Mouse (Mus musculus) hindlimb bud, embryonic 11.5 days (tissue): ENCODE data around the gene Msmp.

Experiments
- DNase-seq: peaks from one replicate; pipeline ENCODE4 v3.0.0-alpha.2; 2012; ENCODE audit warnings: low read depth, low spot score; ENCODE audit errors: extremely low spot score

Gene Msmp

DNA sequence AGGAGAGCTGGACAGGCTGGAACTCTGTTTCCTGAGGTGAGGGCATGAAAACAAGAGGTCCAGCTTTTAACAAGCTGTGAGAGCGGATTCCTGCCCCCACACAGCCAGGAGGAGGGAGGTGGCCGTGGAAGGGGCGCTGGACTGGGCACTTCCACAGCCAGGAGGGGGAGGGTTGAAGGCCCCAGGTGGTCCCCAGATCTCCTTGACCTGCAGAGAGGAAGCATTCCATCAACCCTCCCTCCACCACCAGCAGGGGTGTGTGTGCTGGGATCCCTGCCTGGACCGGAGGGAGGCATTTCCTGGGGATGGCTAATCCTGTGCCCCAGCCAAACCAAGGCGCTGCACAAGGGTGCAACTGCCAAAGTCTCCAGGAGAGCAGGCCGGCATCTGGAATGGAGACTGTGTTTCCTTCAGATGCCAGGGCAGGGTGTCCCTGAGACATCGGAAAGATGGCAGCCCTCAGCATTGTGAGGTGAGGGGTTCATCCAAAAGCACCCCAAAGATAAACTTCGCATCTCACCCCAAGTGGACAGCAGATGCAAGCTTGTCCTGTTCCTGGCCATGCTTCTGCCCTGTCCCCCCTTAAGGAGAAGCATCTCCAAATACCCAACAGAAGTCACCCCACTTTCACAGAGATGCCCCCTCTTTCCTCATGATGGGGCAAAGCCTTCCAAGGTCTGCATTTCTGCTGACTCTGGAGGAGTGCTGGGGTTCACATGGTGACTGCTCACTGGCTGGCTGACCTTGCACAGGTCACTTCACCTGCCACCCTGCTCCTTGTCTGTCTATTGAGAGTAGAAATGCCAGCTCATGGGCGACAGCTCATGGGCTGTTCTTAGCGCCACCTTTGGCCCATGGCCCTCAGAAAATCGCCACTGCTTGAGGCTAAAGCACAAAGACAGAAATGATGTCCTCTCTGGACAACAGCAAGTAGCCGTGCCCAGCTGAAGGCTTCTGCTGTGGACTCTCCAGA, at the start of gene Msmp:
TSS of gene Msmp (minus strand) at position 51 of the 973 bp plus-strand sequence.
- DNase-seq: no peak

DNA sequence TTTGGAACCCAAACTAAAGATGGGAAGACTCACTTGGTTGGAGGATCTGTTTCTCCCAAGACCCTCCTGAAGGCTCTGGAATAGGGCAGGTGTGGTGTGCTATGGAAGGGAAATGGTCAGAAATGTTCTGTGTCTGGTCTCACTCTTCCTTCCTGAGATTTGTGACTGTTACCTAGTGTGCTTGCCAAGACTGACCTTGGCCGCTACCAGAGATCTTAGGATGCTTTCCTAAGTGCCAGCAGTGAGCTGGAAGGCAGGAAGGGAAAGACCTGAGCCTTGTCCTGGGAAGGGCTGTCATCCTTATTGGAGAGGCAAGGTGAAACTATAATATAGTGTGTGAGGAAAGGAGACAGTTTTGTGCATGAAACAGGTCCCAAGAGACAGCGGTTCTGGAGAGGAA, 49.4 kb upstream of the Msmp start:
- no peak for DNase-seq

DNA sequence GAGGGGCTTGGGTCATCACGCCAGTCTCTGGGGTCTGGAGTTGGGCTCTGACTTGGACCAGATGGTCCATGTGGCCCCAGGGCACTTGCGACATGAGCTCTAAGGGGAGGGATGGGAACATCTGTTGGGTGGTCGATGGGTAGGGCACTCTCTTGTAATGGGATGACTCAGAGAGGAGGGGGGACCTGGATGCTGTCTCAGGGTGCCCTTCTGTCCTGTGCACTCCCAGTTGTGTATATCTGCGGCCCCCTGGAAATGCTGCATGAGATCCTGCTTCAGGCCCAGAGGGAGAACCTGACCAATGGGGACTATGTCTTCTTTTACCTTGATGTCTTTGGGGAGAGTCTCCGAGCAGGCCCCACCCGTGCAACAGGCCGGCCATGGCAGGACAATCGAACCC, 49.0 kb upstream of the Msmp start:
- DNase-seq: no peak

DNA sequence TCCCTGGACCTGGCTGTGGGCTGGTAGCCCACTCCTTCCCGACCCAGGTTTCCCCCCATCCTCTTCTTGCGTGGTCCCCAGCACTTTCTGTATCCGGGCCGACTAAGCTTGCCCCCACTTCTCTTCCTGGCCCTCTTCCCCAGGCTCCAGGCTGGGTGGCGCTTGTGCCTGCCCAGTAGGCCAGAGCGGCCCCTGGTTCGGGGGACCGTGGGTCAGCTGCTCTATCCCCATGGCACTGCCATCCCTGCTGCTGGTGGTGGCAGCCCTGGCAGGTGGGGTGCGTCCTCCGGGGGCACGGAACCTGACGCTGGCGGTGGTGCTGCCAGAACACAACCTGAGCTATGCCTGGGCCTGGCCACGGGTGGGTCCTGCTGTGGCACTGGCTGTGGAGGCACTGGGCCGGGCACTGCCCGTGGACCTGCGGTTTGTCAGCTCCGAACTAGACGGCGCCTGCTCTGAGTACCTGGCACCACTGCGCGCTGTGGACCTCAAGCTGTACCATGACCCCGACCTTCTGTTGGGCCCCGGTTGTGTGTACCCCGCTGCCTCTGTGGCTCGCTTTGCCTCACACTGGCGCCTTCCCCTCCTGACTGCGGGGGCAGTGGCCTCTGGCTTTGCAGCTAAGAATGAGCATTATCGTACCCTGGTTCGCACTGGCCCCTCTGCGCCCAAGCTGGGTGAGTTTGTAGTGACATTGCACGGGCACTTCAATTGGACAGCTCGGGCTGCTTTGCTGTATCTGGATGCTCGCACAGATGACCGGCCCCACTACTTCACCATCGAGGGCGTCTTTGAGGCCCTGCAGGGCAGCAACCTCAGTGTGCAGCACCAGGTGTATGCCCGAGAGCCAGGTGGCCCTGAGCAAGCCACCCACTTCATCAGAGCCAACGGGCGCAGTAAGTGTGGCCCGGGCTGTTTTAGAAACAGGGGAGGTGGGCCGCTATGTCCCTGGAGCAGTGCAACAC, 47.9 kb upstream of the Msmp start:
- DNase-seq: no peak

DNA sequence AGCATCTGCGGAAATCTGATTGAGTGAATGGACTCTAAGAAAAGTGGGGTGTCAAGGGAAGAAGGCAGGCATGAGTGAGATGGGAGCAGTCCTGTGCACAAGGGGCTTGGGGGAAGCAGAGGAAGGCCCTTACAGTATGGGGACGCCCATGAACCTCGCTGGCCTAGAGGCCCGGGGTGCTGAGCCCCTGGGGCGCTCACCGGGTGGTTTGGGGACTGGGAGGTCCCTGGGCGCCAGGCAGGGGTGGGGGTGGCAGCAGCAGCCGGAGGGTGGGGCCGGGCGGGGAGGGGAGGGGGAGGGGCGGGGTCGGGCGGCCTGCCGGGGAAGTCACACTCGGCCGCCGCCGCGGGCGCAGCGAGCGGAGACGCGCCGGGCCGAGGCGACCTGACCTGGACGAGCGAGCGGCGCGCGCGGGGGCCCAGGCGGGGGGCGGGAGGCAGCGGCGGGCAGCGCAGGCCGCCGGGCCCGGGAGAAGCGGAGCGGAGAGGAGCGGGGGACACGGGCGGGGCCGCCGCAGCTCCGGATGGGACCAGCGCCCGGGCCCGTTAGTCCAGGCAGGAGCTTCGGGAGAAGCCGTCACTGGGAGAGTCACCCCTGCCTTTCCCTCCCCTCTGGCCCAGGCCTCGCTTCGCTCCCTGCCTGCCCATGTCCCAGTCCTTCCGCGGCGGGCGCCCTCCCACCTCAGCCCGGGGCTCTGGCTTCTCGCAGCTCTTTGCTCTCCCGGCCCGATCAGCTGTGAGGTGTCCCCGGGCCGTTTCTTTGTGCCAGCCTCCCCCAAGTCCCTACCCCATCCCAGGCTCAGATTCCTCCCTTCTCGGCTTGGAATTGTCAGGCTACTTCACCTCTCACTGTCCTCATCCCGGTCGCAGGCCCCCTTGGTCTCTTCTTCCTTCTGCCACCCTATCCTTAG, 47.0 kb upstream of the Msmp start, which contains the start of gene Npr2:
TSS of gene Npr2 (plus strand) at position 890 of the 910 bp plus-strand sequence.
- DNase-seq: no peak

DNA sequence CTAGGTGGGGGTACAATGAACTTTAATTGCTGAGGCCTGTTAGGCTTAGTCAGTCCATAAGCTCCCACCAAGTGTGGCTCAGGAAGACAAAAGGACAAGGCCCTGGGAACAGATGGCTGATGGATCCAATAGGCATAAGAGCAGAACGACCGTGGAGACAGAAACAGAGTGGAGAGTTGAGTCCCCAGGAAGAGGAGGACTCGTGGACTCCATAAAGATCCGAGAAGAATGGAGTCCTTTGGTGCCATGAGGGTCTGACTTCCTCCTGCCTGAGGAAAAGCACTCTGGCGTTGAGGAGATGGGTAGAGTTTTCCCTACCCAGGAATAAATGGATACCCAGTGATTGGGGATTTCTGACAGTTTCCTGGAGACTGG, 46.4 kb upstream of the Msmp start:
- no peak for DNase-seq

DNA sequence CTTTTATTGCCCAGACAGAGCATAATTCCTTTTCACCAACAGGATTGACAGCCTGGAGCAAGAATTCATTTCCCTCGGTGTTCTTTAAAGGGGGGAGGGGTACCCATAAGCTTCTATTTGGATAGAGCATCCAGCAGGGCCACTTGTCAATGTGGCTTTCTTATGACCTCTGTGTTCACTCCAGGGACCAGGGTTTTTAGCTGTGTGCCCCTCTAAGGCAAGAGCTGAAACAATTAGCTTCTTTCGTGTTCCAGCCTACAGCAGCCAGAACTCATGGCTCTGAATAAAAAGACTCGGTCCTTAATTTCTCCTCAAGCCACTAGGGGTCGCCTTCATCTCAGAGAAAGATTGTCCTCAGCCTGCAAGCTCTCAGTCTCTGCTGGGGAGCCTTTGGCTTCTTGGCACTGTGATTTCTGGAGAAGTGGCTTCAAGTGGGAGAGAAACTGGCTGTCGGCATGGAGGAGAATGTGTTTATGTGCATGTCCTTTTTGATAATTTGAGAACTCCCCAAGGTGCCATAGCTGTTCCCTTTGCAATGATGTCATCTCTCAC, 45.8 kb upstream of the Msmp start:
- DNase-seq: peak; percentile 76

- no peak for DNase-seq
These were observed 45.0 kb upstream of the Msmp start for GRCm38 (mm10) chr4:43629106-43629817.

DNA sequence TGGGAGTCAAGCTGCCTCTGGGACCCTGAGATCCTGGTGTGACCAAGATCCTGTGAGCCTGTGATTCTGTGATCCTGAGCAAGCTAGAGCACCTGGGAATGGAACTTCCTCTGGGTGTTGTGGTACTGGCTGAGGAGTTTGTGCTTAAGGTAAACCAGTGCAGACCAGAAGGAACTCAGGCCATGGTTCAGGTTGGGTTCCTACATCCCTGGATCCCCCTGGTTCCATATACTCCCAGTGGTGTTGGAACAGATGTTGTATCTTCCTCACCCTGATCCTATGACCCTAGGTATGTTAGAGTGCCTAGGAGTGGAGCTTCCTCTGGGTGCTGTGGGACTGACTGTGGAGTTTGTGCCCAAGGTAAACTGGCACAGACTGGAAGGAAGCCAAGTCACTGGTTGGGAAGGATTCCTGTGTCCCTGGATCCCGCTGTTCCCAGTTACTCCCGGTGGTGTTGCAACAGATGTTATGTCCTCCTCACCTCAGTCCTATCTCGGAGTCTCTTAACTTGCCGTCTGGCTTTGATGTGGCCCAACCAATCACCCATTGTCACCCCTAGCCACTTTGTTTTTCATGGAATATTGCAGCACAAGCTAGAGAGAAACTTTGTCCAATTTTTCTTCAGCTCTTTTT, 36.0 kb upstream of the Msmp start:
- no peak for DNase-seq

DNA sequence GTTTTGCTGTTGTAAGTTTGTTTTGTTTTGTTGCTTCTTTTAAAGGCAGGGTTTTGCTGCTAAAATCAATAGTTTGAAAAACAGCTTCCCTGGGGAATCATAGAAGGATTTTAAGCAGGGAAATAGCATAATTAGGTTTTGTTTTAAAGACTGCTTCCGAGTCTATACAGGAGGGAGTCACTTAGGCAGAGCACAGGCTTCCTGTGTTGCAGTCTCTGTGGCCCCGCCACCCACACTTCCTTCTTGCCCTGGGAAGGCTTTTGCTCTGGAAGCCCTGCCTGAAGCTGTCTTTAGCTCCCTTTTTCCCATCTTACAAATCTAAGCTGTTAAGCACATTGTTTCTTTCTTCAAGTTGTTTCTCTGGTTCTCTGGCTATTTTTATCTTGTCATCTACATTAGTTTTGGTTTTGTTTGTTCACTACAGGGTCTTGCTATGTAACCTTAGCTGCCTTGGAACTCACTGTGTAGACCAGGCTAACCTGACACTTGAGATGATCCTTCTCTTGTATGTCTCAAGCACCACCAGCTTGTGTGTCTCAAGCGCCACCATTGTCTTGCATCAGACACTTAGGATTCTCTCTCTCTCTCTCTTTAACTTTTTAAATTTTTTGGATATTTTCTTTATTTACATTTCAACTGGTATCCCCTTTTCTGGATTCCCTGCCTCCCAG, 28.9 kb upstream of the Msmp start:
- no peak for DNase-seq

GRCm38 (mm10) chr4:43612534-43612933, 28.2 kb upstream of the Msmp start:
- DNase-seq: no peak

- no peak for DNase-seq
These were observed 20.7 kb upstream of the Msmp start for GRCm38 (mm10) chr4:43604751-43605685.

- DNase-seq: no peak
These were observed 19.8 kb upstream of the Msmp start for GRCm38 (mm10) chr4:43604099-43604498.

- no peak for DNase-seq
These were observed 16.1 kb upstream of the Msmp start for GRCm38 (mm10) chr4:43600195-43600934.

DNA sequence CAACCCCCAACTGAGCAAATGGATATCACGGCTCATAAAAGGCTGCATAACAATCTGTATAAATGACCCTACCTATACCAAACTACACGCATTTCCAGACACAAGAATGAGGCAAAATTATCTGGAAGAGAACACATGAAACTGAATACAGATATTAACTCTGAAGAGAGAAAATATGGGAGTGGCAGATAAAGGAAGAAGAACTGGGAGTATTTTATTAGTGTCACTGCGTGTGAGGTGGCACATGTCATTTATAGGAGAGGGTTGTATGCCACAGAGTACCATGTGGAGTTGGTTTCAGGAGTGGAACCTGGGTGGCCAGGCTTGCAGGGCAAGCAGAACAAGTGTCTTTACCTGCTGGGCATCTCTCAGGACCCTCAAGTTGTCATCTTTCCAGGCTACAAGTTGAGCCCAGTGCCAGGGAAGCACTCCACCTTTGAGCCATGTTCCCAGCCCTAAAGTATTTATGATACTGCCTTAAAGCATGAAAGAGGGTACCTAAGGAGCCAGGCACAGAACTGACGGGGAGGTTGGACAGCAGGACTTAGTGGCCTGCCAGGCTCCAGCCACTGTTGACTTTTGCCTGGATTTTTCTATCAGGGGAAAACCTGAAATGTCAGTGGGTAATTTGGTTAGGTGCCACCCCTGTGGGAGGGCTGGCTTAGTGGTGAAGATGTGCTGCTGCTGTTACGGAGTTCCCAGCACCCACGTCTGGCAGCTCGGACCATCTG, 14.5 kb upstream of the Msmp start:
- DNase-seq: no peak

DNA sequence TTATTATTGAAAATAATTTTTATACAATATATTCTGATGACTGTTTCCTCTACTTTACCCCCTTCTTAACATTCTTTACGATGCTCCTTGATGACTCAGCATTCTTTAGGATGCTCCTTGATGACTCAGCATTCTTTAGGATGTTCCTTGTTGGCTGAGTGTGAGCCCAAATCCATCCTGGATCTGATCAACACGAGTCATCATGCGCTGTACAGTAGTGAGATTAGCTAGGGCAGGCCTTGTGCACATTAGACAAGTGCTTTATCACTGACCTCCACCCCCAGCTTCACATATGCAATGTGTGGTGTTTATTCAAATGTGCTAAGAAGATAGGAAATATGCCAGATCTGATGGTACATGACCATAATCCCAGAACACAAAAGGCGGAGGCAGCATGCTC, 13.9 kb upstream of the Msmp start:
- DNase-seq: no peak
